Mouse (Mus musculus) hindbrain, postnatal 0 days (tissue): ENCODE results near the gene Sccpdh. TPM values are rescaled to one million over a fixed set of nuclear protein-coding genes. Genes with fewer than 3 reads are reported as not detected.
"Not testable (repeated sequence)": the region's sequence is repeated elsewhere in the genome, so short reads cannot be mapped to it uniquely, and the experiment has no call there.

ENCODE experiments used
- ATAC-seq: fragments of 200-750 bp; cut with Nextera tagmentation; 2 replicates; pipeline ENCODE4 v1.8.0; 2017; ENCODE audit warnings: mild to moderate bottlenecking, moderate TSS enrichment, moderate library complexity
- DNase-seq: peaks from one replicate; pipeline ENCODE4 v3.0.0-alpha.2; 2015; ENCODE audit warnings: low spot score
- H3K27ac ChIP-seq: fragments of 300-500 bp; sonication (generic); 2 replicates; pipeline ENCODE4 v1.5.1; 2014; ENCODE audit warnings: mild to moderate bottlenecking
- H3K27me3 ChIP-seq: fragments of 300-500 bp; sonication (generic); 2 replicates; pipeline ENCODE4 v1.6.1; 2014; ENCODE audit warnings: low read length, mixed read lengths; ENCODE audit not compliant: insufficient read depth
- H3K36me3 ChIP-seq: fragments of 300-500 bp; sonication (generic); 2 replicates; pipeline ENCODE4 v1.6.1; 2014; ENCODE audit warnings: low read length, mixed read lengths; ENCODE audit not compliant: insufficient read depth
- H3K4me1 ChIP-seq: fragments of 300-500 bp; sonication (generic); 2 replicates; pipeline ENCODE4 v1.6.1; 2014; ENCODE audit warnings: antibody characterized with exemption, low read length, mixed read lengths; ENCODE audit not compliant: insufficient read depth
- H3K4me2 ChIP-seq: fragments of 300-500 bp; sonication (generic); 2 replicates; pipeline ENCODE4 v1.6.1; 2014; ENCODE audit warnings: low read depth, mild to moderate bottlenecking, low read length, moderate library complexity, mixed read lengths
- H3K4me3 ChIP-seq: fragments of 300-500 bp; sonication (generic); 2 replicates; pipeline ENCODE4 v1.5.1; 2014; ENCODE audit warnings: low read length
- H3K9ac ChIP-seq: fragments of 300-500 bp; sonication (generic); replicated peaks from 2 replicates; pipeline ENCODE4 v1.6.1; 2014; ENCODE audit warnings: mild to moderate bottlenecking, low read length, moderate library complexity, mixed read lengths
- H3K9me3 ChIP-seq: fragments of 300-500 bp; sonication (generic); 2 replicates; pipeline ENCODE4 v1.6.1; 2016; ENCODE audit warnings: low read length, mixed read lengths
- CTCF ChIP-seq: IDR thresholded peaks from 2 replicates; pipeline ENCODE4 v1.5.1; 2016; ENCODE audit warnings: antibody characterized with exemption, control low read depth, low read depth
- WGBS: fragments of 180-500 bp; shearing (Covaris S2); extraction: QIAGEN DNeasy Blood & Tissue Kit; methylation state at CpG from one replicate; pipeline ENCODE4 v1.1.7; 2014; 5-methylcytosine and 5-hydroxymethylcytosine counted together
- polyA plus RNA-seq: library from polyadenylated mRNA; unstranded; fragments of >200 nt; fragmentation: Nextera tagmentation; extraction: Ambion mirVana; gene quantifications from 2 replicates; pipeline ENCODE4 v1.2.1, GENCODE M21; 2015
- total RNA-seq: library from RNA; depleted of rRNA; stranded (reverse); fragments of >200 nt; gene quantifications from 2 replicates; pipeline ENCODE4 v1.2.3, GENCODE M21; 2014

The Sccpdh gene
- total and polyA plus RNA-seq, 2 experiments from 2014 or later: 63.8 to 183 TPM

GRCm38 (mm10) chr1:179704150-179704549, 36.1 kb downstream of the Sccpdh start:
- no peak for ATAC-seq
- Histone ChIP-seq H3K27me3 (no peaks in the 10 kb centered on the region), H3K36me3 (no peaks in the 10 kb centered on the region), H3K9ac (no peak overlapping the region), H3K4me3 (no peak overlapping the region), H3K9me3 (no peaks in the 10 kb centered on the region), H3K4me2 (no peak overlapping the region), H3K4me1 (no peaks in the 10 kb centered on the region), H3K27ac (no peak overlapping the region)
- 87% methylated on average over 3 of the region's 3 CpGs for WGBS
- no peak for TF ChIP-seq CTCF
- no peak for DNase-seq

GRCm38 (mm10) chr1:179705154-179705553, 37.1 kb downstream of the Sccpdh start:
- no peak overlapping the region for H3K4me2 ChIP-seq
- WGBS: 75% methylated on average over 6 of the region's 6 CpGs

GRCm38 (mm10) chr1:179709390-179709789, 41.4 kb downstream of the Sccpdh start:
- no peaks in the 10 kb centered on the region for H3K36me3 ChIP-seq
- no peak overlapping the region for H3K4me3 ChIP-seq
- no peak overlapping the region for H3K27ac ChIP-seq
- H3K27me3 ChIP-seq: no peaks in the 10 kb centered on the region
- TF ChIP-seq CTCF: no peak
- no peak overlapping the region for H3K9ac ChIP-seq
- no peak overlapping the region for H3K4me2 ChIP-seq
- no peak for DNase-seq
- H3K9me3 ChIP-seq: no peaks in the 10 kb centered on the region
- H3K4me1 ChIP-seq: no peaks in the 10 kb centered on the region
- peak; percentile 70; the same call in 1 of the 2 replicates for ATAC-seq
- WGBS: 68% methylated on average over 6 of the region's 6 CpGs

More at GRCm38 (mm10) chr1:179705154-179705553, 37.1 kb downstream of the Sccpdh start:
- no peak for TF ChIP-seq CTCF
- no peak for ATAC-seq
- H3K4me1 ChIP-seq: no peaks in the 10 kb centered on the region
- H3K27ac ChIP-seq: no peak overlapping the region
- no peak for DNase-seq
- no peaks in the 10 kb centered on the region for H3K9me3 ChIP-seq
- H3K9ac ChIP-seq: no peak overlapping the region
- no peaks in the 10 kb centered on the region for H3K27me3 ChIP-seq
- H3K36me3 ChIP-seq: no peaks in the 10 kb centered on the region
- H3K4me3 ChIP-seq: no peak overlapping the region

- H3K4me1 ChIP-seq: no peaks in the 10 kb centered on the region
- 94% methylated on average over 5 of the region's 5 CpGs for WGBS
- no peak overlapping the region for H3K4me3 ChIP-seq
- ATAC-seq (no peak), DNase-seq (no peak)
- no peaks in the 10 kb centered on the region for H3K27me3 ChIP-seq
- no peak overlapping the region for H3K27ac ChIP-seq
- no peak overlapping the region for H3K4me2 ChIP-seq
- TF ChIP-seq CTCF: no peak
- H3K9me3 ChIP-seq: no peaks in the 10 kb centered on the region
- H3K36me3 ChIP-seq: no peaks in the 10 kb centered on the region
- H3K9ac ChIP-seq: no peak overlapping the region
These were observed 42.7 kb downstream of the Sccpdh start for GRCm38 (mm10) chr1:179710739-179711138.

- Histone ChIP-seq H3K9ac (no peak overlapping the region), H3K4me1 (no peaks in the 10 kb centered on the region), H3K4me3 (no peak overlapping the region), H3K27me3 (no peaks in the 10 kb centered on the region), H3K9me3 (no peaks in the 10 kb centered on the region), H3K36me3 (no peaks in the 10 kb centered on the region), H3K4me2 (no peak overlapping the region), H3K27ac (no peak overlapping the region)
- TF ChIP-seq CTCF: no peak
- ATAC-seq (no peak), DNase-seq (no peak)
- WGBS: 86% methylated on average over 7 of the region's 7 CpGs
These were observed 44.6 kb downstream of the Sccpdh start for GRCm38 (mm10) chr1:179712658-179713057.

GRCm38 (mm10) chr1:179713367-179713766, 45.4 kb downstream of the Sccpdh start:
- H3K4me1 ChIP-seq: no peaks in the 10 kb centered on the region
- H3K27me3 ChIP-seq: no peaks in the 10 kb centered on the region
- TF ChIP-seq CTCF: no peak
- H3K4me3 ChIP-seq: no peak overlapping the region
- DNase-seq (no peak), ATAC-seq (no peak)
- no peak overlapping the region for H3K4me2 ChIP-seq
- WGBS: 91% methylated on average over 3 of the region's 3 CpGs
- H3K36me3 ChIP-seq: no peaks in the 10 kb centered on the region
- H3K9me3 ChIP-seq: no peaks in the 10 kb centered on the region
- no peak overlapping the region for H3K9ac ChIP-seq
- no peak overlapping the region for H3K27ac ChIP-seq

- not testable (repeated sequence) for DNase-seq, H3K4me3 ChIP-seq, H3K27me3 ChIP-seq, H3K9ac ChIP-seq, H3K9me3 ChIP-seq, ATAC-seq, H3K36me3 ChIP-seq, H3K4me1 ChIP-seq, H3K27ac ChIP-seq, H3K4me2 ChIP-seq
- 86% methylated on average over 4 of the region's 4 CpGs for WGBS
These were observed 47.3 kb downstream of the Sccpdh start for GRCm38 (mm10) chr1:179715289-179715688.
